9 mouse cellular contexts compared by ENCODE assay signal in genomic region chr3:100973906-100974305, GRCm38 (mm10). TPM values are rescaled to one million over a fixed set of nuclear protein-coding genes. Genes with fewer than 3 reads are reported as not detected.
DNase-seq lines count a peak whose midpoint lies in the region; ATAC-seq lines count a peak whose summit lies in the region.
"Had no signal": no experiment of that assay in that cellular context is flagged by ENCODE, and none has a peak within 500 bp of the region (broad histone marks: within the 10 kb centered on the region; RNA-seq: fewer than 3 reads in every experiment).

No protein-coding gene starts in this region.

- no peaks in the 10 kb centered on the region for H3K27me3 ChIP-seq in embryonic facial prominence, embryonic 11.5 days (ENCODE audit: control insufficient read depth, insufficient read depth, low read length)
- no peaks in the 10 kb centered on the region for H3K27me3 ChIP-seq in embryonic facial prominence, embryonic 10.5 days (replicated peaks; ENCODE audit: low read depth, poor library complexity, severe bottlenecking)

- no peak overlapping the region for H3K27ac ChIP-seq in embryonic facial prominence, embryonic 11.5 days (replicated peaks; ENCODE audit: low read depth, low read length)
- H3K27ac ChIP-seq in embryonic facial prominence, embryonic 10.5 days (replicated peaks): no peak overlapping the region
- H3K27ac ChIP-seq: heart, embryonic 13.5 days had no signal

- H3K4me1 ChIP-seq in embryonic facial prominence, embryonic 11.5 days (ENCODE audit: control insufficient read depth, insufficient read depth, low read length): no peaks in the 10 kb centered on the region
- peaks cover 9% of the 10 kb centered on the region for H3K4me1 ChIP-seq in embryonic facial prominence, embryonic 10.5 days

- ATAC-seq in embryonic facial prominence, embryonic 11.5 days (replicated peaks; ENCODE audit: insufficient number of reproducible peaks, low FRiP score, low TSS enrichment, low read depth): no peak

- intact Hi-C loops in left cerebral cortex, postnatal 25 days (cut with DNase I): loop anchor here (1.0 to 2.0 kb wide), 4 partner anchors 25 to 489 kb away; no protein-coding TSS in a partner anchor

- H3K4me2 ChIP-seq in embryonic facial prominence, embryonic 11.5 days (ENCODE audit: low read depth, low read length): no peak overlapping the region
- H3K4me2 ChIP-seq: heart, embryonic 13.5 days had no signal

- no peak overlapping the region for H3K9ac ChIP-seq in embryonic facial prominence, embryonic 11.5 days (replicated peaks; ENCODE audit: low read length)
- H3K9ac ChIP-seq: heart, embryonic 13.5 days had no signal

- H3K4me3 ChIP-seq in embryonic facial prominence, embryonic 11.5 days (ENCODE audit: low read depth, low read length): no peak overlapping the region
- no peak overlapping the region for H3K4me3 ChIP-seq in embryonic facial prominence, embryonic 10.5 days
- H3K4me3 ChIP-seq: heart, embryonic 13.5 days had no signal

- 5% methylated on average over 1 of the region's 1 CpGs for WGBS in embryonic facial prominence, embryonic 11.5 days
- 9% methylated on average over 1 of the region's 1 CpGs for WGBS in embryonic facial prominence, embryonic 10.5 days
- 3% methylated on average over 1 of the region's 1 CpGs for WGBS in large intestine, adult 2 months

- H3K9me3 ChIP-seq in embryonic facial prominence, embryonic 11.5 days (replicated peaks; ENCODE audit: control insufficient read depth, low read length): no peaks in the 10 kb centered on the region
- no peaks in the 10 kb centered on the region for H3K9me3 ChIP-seq in embryonic facial prominence, embryonic 10.5 days
- H3K9me3 ChIP-seq: heart, embryonic 13.5 days had no signal

- peak; percentile 78 for DNase-seq in embryonic facial prominence, embryonic 11.5 days (ENCODE audit: low spot score)
- no peak for DNase-seq in embryonic facial prominence, embryonic 10.5 days (ENCODE audit: low spot score)
- peak; percentile 37 to 74 for DNase-seq in left cerebral cortex, postnatal 25 days (ENCODE audit: low spot score in 2 of 2)
- DNase-seq in left cerebral cortex, adult 18-20 months (ENCODE audit: low spot score in 2 of 2): no peak
- DNase-seq in MEL-GATA-1-ER (ENCODE audit: extremely low read depth, low read depth): peak; percentile 76
- peak; percentile 22 for DNase-seq in large intestine, adult 2 months (ENCODE audit: low read depth, low spot score)
- no peak for DNase-seq in adrenal gland, adult 8-10 months
- no peak for DNase-seq in frontal cortex, postnatal 25 days (ENCODE audit: low spot score in 2 of 2)

- H3K36me3 ChIP-seq in embryonic facial prominence, embryonic 11.5 days (replicated peaks; ENCODE audit: control insufficient read depth, insufficient read depth, low read depth, low read length): no peaks in the 10 kb centered on the region
- no peaks in the 10 kb centered on the region for H3K36me3 ChIP-seq in embryonic facial prominence, embryonic 10.5 days (replicated peaks)
- H3K36me3 ChIP-seq: heart, embryonic 13.5 days had no signal

RNA-seq across cellular contexts. Expression of gene Ttf2, which starts 4.4 kb away (rescaled TPM):
- 23.0 and 25.0 TPM in 2 replicates for polyA plus RNA-seq in embryonic facial prominence, embryonic 11.5 days (2014; fragmentation: Nextera tagmentation; extraction: Ambion mirVana)
- polyA plus RNA-seq in embryonic facial prominence, embryonic 10.5 days (2016; fragmentation: Nextera tagmentation; extraction: Ambion mirVana): 28.1 and 31.4 TPM in 2 replicates
- 1 to 10 TPM in 1 of 2 experiments, under 1 TPM in 1; 0.96 to 1.5 TPM for total RNA-seq in left cerebral cortex, postnatal 25 days (2021)
- 1 to 10 TPM; 1.3 to 1.5 TPM for total RNA-seq in left cerebral cortex, adult 18-20 months (2021)
- polyA plus RNA-seq in large intestine, adult 2 months (2012; rRNA removed): 4.1 and 4.7 TPM in 2 replicates
- total RNA-seq in adrenal gland, adult 8-10 months (2022): 10 to 100 TPM; 10.5 to 14.8 (median 13.8) TPM

RNA-seq across cellular contexts. Expression of gene Trim45, which starts 51.9 kb away (rescaled TPM):
- polyA plus RNA-seq in embryonic facial prominence, embryonic 11.5 days (2014; fragmentation: Nextera tagmentation; extraction: Ambion mirVana): 4.3 and 5.2 TPM in 2 replicates
- 5.7 and 6.3 TPM in 2 replicates for polyA plus RNA-seq in embryonic facial prominence, embryonic 10.5 days (2016; fragmentation: Nextera tagmentation; extraction: Ambion mirVana)
- total RNA-seq in left cerebral cortex, postnatal 25 days (2021): 1 to 10 TPM; 9.1 to 9.2 TPM
- 10 to 100 TPM; 11.3 to 11.7 TPM for total RNA-seq in left cerebral cortex, adult 18-20 months (2021)
- 1.1 and 1.2 TPM in 2 replicates for polyA plus RNA-seq in large intestine, adult 2 months (2012; rRNA removed)
- total RNA-seq in adrenal gland, adult 8-10 months (2022): 1 to 10 TPM; 4.6 to 5.4 (median 5.2) TPM

RNA-seq across cellular contexts. Expression of gene Cd101, which starts 55.5 kb away (rescaled TPM):
- not detected in 2 replicates for polyA plus RNA-seq in embryonic facial prominence, embryonic 11.5 days (2014; fragmentation: Nextera tagmentation; extraction: Ambion mirVana)
- 0.09 TPM in 1 of 2 replicates, not detected in the other for polyA plus RNA-seq in embryonic facial prominence, embryonic 10.5 days (2016; fragmentation: Nextera tagmentation; extraction: Ambion mirVana)
- under 1 TPM; 0.25 to 0.41 TPM for total RNA-seq in left cerebral cortex, postnatal 25 days (2021)
- under 1 TPM; 0.23 to 0.49 TPM for total RNA-seq in left cerebral cortex, adult 18-20 months (2021)
- polyA plus RNA-seq in large intestine, adult 2 months (2012; rRNA removed): 0.77 and 1.5 TPM in 2 replicates
- total RNA-seq in adrenal gland, adult 8-10 months (2022): under 1 TPM; 0.19 to 0.46 (median 0.34) TPM

Comparison
In these comparisons a context has a peak if more than half of its experiments do, and no peak if none do; other contexts are left out.
1. DNase-seq: peak in embryonic facial prominence, embryonic 11.5 days (single experiment), left cerebral cortex, postnatal 25 days (2 of 2), MEL-GATA-1-ER (single experiment) and large intestine, adult 2 months (single experiment); none in embryonic facial prominence, embryonic 10.5 days (single experiment), left cerebral cortex, adult 18-20 months (0 of 2), adrenal gland, adult 8-10 months (single experiment) and frontal cortex, postnatal 25 days (0 of 2).
2. RNA of gene Ttf2, which starts 4.4 kb away (total RNA-seq): 10.5 to 14.8 TPM in adrenal gland, adult 8-10 months; 0.96 to 1.5 TPM in left cerebral cortex, postnatal 25 days and 1.3 to 1.5 TPM in left cerebral cortex, adult 18-20 months; every median in the first group is over 4 times any median in the second.